In genomic region chr13:22034443-22035266, GRCm38 (mm10) we compare ENCODE assay signal across 8 mouse cellular contexts. TPM values are rescaled to one million over a fixed set of nuclear protein-coding genes. Genes with fewer than 3 reads are reported as not detected.
DNase-seq lines count a peak whose midpoint lies in the region; ATAC-seq lines count a peak whose summit lies in the region.

No protein-coding gene starts in this region.

- peak overlapping the region; percentile 53 for H3K4me3 ChIP-seq in heart, embryonic 13.5 days
- H3K4me3 ChIP-seq in hindbrain, embryonic 16.5 days (ENCODE audit: low read length), result peak overlapping the region; percentile 45
- peak overlapping the region; percentile 26 for H3K4me3 ChIP-seq in macrophage (ENCODE audit: inconsistent target)

- H3K79me2 ChIP-seq in macrophage (ENCODE audit: inconsistent target), result no peaks in the 10 kb centered on the region

- H3K9me3 ChIP-seq in heart, embryonic 13.5 days, result no peaks in the 10 kb centered on the region
- H3K9me3 ChIP-seq in hindbrain, embryonic 16.5 days (ENCODE audit: control insufficient read depth, low read length), result no peaks in the 10 kb centered on the region

- H3K4me2 ChIP-seq in heart, embryonic 13.5 days, result peak overlapping the region; percentile 78
- H3K4me2 ChIP-seq in hindbrain, embryonic 16.5 days (ENCODE audit: low read length), result peak overlapping the region; percentile 68

- H3K27ac ChIP-seq in heart, embryonic 13.5 days (replicated peaks), result peak overlapping the region; percentile 80
- no peak overlapping the region for H3K27ac ChIP-seq in hindbrain, embryonic 16.5 days (ENCODE audit: low read depth, low read length)
- H3K27ac ChIP-seq in macrophage, result peak overlapping the region; percentile 67

- H3K9ac ChIP-seq in heart, embryonic 13.5 days, result peak overlapping the region; percentile 84
- H3K9ac ChIP-seq in hindbrain, embryonic 16.5 days (ENCODE audit: low read depth, low read length), result peak overlapping the region; percentile 2; the same call in 1 of the 2 replicates

- no peak for DNase-seq in heart, postnatal 4 days
- peak; percentile 37 for DNase-seq in adipocyte (ENCODE audit: low spot score)
- DNase-seq in frontal cortex, postnatal 10 days (ENCODE audit: low spot score in 2 of 2), result no peak
- no peak for DNase-seq in testis, postnatal 14 days (ENCODE audit: low spot score)

- ATAC-seq in heart, embryonic 13.5 days (ENCODE audit: extremely low read depth, insufficient number of reproducible peaks, low FRiP score, low TSS enrichment), result no peak; the same call in 1 of the 2 replicates
- ATAC-seq in hindbrain, embryonic 16.5 days, result no peak
- no peak for ATAC-seq in activated CD4-positive, CD25-positive, alpha-beta regulatory T cell, adult 4 months

- WGBS in heart, embryonic 13.5 days, result under 1% methylated on average over 14 of the region's 14 CpGs
- under 1% methylated on average over 8 of the region's 14 CpGs for WGBS in hindbrain, embryonic 16.5 days
- 6% methylated on average over 7 of the region's 14 CpGs for WGBS in macrophage (ENCODE audit: missing documents)

- H3K36me3 ChIP-seq in heart, embryonic 13.5 days, result no peaks in the 10 kb centered on the region
- H3K36me3 ChIP-seq in hindbrain, embryonic 16.5 days (ENCODE audit: control insufficient read depth, insufficient read depth, low read length), result no peaks in the 10 kb centered on the region
- no peaks in the 10 kb centered on the region for H3K36me3 ChIP-seq in macrophage (ENCODE audit: inconsistent target)

- H3K4me1 ChIP-seq in heart, embryonic 13.5 days, result peaks cover 32% of the 10 kb centered on the region
- peaks cover 11% of the 10 kb centered on the region for H3K4me1 ChIP-seq in hindbrain, embryonic 16.5 days (ENCODE audit: control insufficient read depth, insufficient read depth, low read depth, low read length)

- H3K27me3 ChIP-seq in heart, embryonic 13.5 days (replicated peaks), result no peaks in the 10 kb centered on the region
- H3K27me3 ChIP-seq in hindbrain, embryonic 16.5 days (replicated peaks; ENCODE audit: control insufficient read depth, insufficient read depth, low read length), result no peaks in the 10 kb centered on the region

RNA-seq across cellular contexts. Expression of gene Hist1h2ah, which starts 0.7 kb away (rescaled TPM):
- 4.1 and 11.0 TPM in 2 replicates for polyA plus RNA-seq in heart, embryonic 13.5 days (2015; fragmentation: Nextera tagmentation; extraction: Ambion mirVana)
- 100 to 1,000 TPM; 504 to 579 TPM for total RNA-seq in heart, postnatal 4 days (2021)
- not detected in 2 replicates for polyA plus RNA-seq in hindbrain, embryonic 16.5 days (2015; fragmentation: Nextera tagmentation; extraction: Ambion mirVana)
- total RNA-seq in macrophage (2018; cell fraction: chromatin; rRNA removed), result 1 to 10 TPM in 4 of 26 experiments, not detected in 22; 4.8 to 9.5 (median 6.2) TPM
- 10 to 100 TPM in 4 of 26 experiments, 1 to 10 TPM in 16, under 1 TPM in 5, not detected in 1; 0.61 to 14.1 (median 2.7) TPM for total RNA-seq in macrophage (2018; cell fraction: cytosol; rRNA removed)
- total RNA-seq in macrophage (2018; cell fraction: nucleus; rRNA removed), result 10 to 100 TPM in 2 of 26 experiments, 1 to 10 TPM in 5, not detected in 19; 2.1 to 14.1 (median 7.4) TPM
- not detected in 3 replicates for polyA plus RNA-seq in macrophage (2018)
- polyA plus RNA-seq in activated CD4-positive, CD25-positive, alpha-beta regulatory T cell, adult 4 months (2017; shearing (Covaris generic)), result 100 to 1,000 TPM in 1 of 2 experiments, not detected in 1; 174 TPM

RNA-seq across cellular contexts. Expression of gene Hist1h2bk, which starts 1.0 kb away (rescaled TPM):
- 3.1 and 3.4 TPM in 2 replicates for polyA plus RNA-seq in heart, embryonic 13.5 days (2015; fragmentation: Nextera tagmentation; extraction: Ambion mirVana)
- 100 to 1,000 TPM; 416 to 424 TPM for total RNA-seq in heart, postnatal 4 days (2021)
- polyA plus RNA-seq in hindbrain, embryonic 16.5 days (2015; fragmentation: Nextera tagmentation; extraction: Ambion mirVana), result 0.70 and 0.87 TPM in 2 replicates
- 10 to 100 TPM in 1 of 26 experiments, 1 to 10 TPM in 7, not detected in 18; 2.4 to 16.4 (median 4.6) TPM for total RNA-seq in macrophage (2018; cell fraction: chromatin; rRNA removed)
- 10 to 100 TPM in 18 of 26 experiments, 1 to 10 TPM in 8; 2.8 to 48.5 (median 15.5) TPM for total RNA-seq in macrophage (2018; cell fraction: cytosol; rRNA removed)
- 10 to 100 TPM in 4 of 26 experiments, 1 to 10 TPM in 14, not detected in 8; 1.7 to 28.5 (median 5.0) TPM for total RNA-seq in macrophage (2018; cell fraction: nucleus; rRNA removed)
- polyA plus RNA-seq in macrophage (2018), result not detected in 3 replicates
- polyA plus RNA-seq in activated CD4-positive, CD25-positive, alpha-beta regulatory T cell, adult 4 months (2017; shearing (Covaris generic)), result 1 to 10 TPM; 2.6 to 4.2 TPM

RNA-seq across cellular contexts. Expression of gene Hist1h4i, which starts 6.5 kb away (rescaled TPM):
- polyA plus RNA-seq in heart, embryonic 13.5 days (2015; fragmentation: Nextera tagmentation; extraction: Ambion mirVana), result 10.8 and 11.3 TPM in 2 replicates
- total RNA-seq in heart, postnatal 4 days (2021), result 100 to 1,000 TPM; 139 to 147 TPM
- 6.5 and 6.7 TPM in 2 replicates for polyA plus RNA-seq in hindbrain, embryonic 16.5 days (2015; fragmentation: Nextera tagmentation; extraction: Ambion mirVana)
- total RNA-seq in macrophage (2018; cell fraction: chromatin; rRNA removed), result 100 to 1,000 TPM in 1 of 26 experiments, 10 to 100 TPM in 19, 1 to 10 TPM in 6; 6.1 to 101 (median 14.6) TPM
- 10 to 100 TPM in 19 of 26 experiments, 1 to 10 TPM in 7; 7.6 to 21.9 (median 12.5) TPM for total RNA-seq in macrophage (2018; cell fraction: cytosol; rRNA removed)
- 100 to 1,000 TPM in 3 of 26 experiments, 10 to 100 TPM in 20, 1 to 10 TPM in 3; 5.4 to 144 (median 26.7) TPM for total RNA-seq in macrophage (2018; cell fraction: nucleus; rRNA removed)
- polyA plus RNA-seq in macrophage (2018), result 2.6 to 11.5 TPM (median 7.3 TPM) in 3 replicates
- 10 to 100 TPM in 1 of 2 experiments, 1 to 10 TPM in 1; 5.9 to 14.6 TPM for polyA plus RNA-seq in activated CD4-positive, CD25-positive, alpha-beta regulatory T cell, adult 4 months (2017; shearing (Covaris generic))

RNA-seq across cellular contexts. Expression of gene Hist1h2ag, which starts 8.1 kb away (rescaled TPM):
- polyA plus RNA-seq in heart, embryonic 13.5 days (2015; fragmentation: Nextera tagmentation; extraction: Ambion mirVana), result 15.8 and 19.9 TPM in 2 replicates
- 100 to 1,000 TPM; 359 to 370 TPM for total RNA-seq in heart, postnatal 4 days (2021)
- 3.0 and 5.8 TPM in 2 replicates for polyA plus RNA-seq in hindbrain, embryonic 16.5 days (2015; fragmentation: Nextera tagmentation; extraction: Ambion mirVana)
- 10 to 100 TPM in 1 of 26 experiments, 1 to 10 TPM in 8, not detected in 17; 3.9 to 22.2 (median 5.1) TPM for total RNA-seq in macrophage (2018; cell fraction: chromatin; rRNA removed)
- 10 to 100 TPM in 14 of 26 experiments, 1 to 10 TPM in 12; 2.6 to 35.5 (median 10.6) TPM for total RNA-seq in macrophage (2018; cell fraction: cytosol; rRNA removed)
- 10 to 100 TPM in 5 of 26 experiments, 1 to 10 TPM in 11, not detected in 10; 2.6 to 22.7 (median 6.5) TPM for total RNA-seq in macrophage (2018; cell fraction: nucleus; rRNA removed)
- polyA plus RNA-seq in macrophage (2018), result not detected in 3 replicates
- polyA plus RNA-seq in activated CD4-positive, CD25-positive, alpha-beta regulatory T cell, adult 4 months (2017; shearing (Covaris generic)), result not detected

RNA-seq across cellular contexts. Expression of gene Hist1h2bj, which starts 8.4 kb away (rescaled TPM):
- polyA plus RNA-seq in heart, embryonic 13.5 days (2015; fragmentation: Nextera tagmentation; extraction: Ambion mirVana), result 3.9 and 5.9 TPM in 2 replicates
- 100 to 1,000 TPM; 284 to 295 TPM for total RNA-seq in heart, postnatal 4 days (2021)
- polyA plus RNA-seq in hindbrain, embryonic 16.5 days (2015; fragmentation: Nextera tagmentation; extraction: Ambion mirVana), result 2.2 and 2.5 TPM in 2 replicates
- 10 to 100 TPM in 9 of 26 experiments, 1 to 10 TPM in 14, not detected in 3; 3.2 to 32.9 (median 9.4) TPM for total RNA-seq in macrophage (2018; cell fraction: chromatin; rRNA removed)
- total RNA-seq in macrophage (2018; cell fraction: cytosol; rRNA removed), result 10 to 100 TPM; 10.1 to 68.8 (median 21.0) TPM
- 10 to 100 TPM in 12 of 26 experiments, 1 to 10 TPM in 11, not detected in 3; 3.4 to 70.4 (median 11.3) TPM for total RNA-seq in macrophage (2018; cell fraction: nucleus; rRNA removed)
- polyA plus RNA-seq in macrophage (2018), result not detected in 3 replicates
- polyA plus RNA-seq in activated CD4-positive, CD25-positive, alpha-beta regulatory T cell, adult 4 months (2017; shearing (Covaris generic)), result 10 to 100 TPM in 1 of 2 experiments, 1 to 10 TPM in 1; 4.4 to 13.9 TPM
